Mouse (Mus musculus) G1E (cell line): ENCODE data around the gene Stambpl1.

ENCODE experiments used
- CTCF ChIP-seq: IDR thresholded peaks from 2 replicates; pipeline ENCODE4 v1.5.1; 2012; ENCODE audit warnings: low read depth, low read length, inconsistent platforms, mixed read lengths
- POLR2AphosphoS5 ChIP-seq: IDR thresholded peaks from 2 replicates; pipeline ENCODE4 v1.6.1; 2012; ENCODE audit warnings: low read depth, low read length, inconsistent platforms; ENCODE audit not compliant: insufficient replicate concordance
- TAL1 ChIP-seq: conservative IDR thresholded peaks from 2 replicates; pipeline ENCODE4 v1.6.1; 2012; ENCODE audit warnings: low read depth, low read length, inconsistent platforms, mixed read lengths

DNA sequence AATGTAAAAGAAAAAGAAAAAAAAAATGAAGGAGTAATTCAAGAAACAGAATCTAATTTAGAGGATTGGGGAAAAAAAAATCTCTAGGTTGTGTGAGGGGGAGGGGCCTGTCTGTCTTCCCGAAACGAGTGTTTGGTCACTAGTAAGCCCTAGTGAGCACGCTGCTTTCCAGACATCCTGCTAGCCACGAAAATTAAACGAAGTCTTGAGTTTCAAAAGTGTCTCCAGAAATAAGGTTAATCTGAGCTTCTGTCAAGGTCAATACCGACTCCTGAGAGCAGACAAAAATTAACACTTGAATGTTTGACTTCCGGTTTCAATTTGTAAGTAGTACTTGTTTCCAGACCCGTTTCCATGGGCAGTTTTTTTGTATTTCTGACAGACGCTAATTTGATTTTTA, 1.1 kb downstream of the Stambpl1 start:
- TF ChIP-seq TAL1 = no peak
- TF ChIP-seq POLR2AphosphoS5 = no peak
- TF ChIP-seq CTCF = no peak
